Mouse (Mus musculus): Measurements from ENCODE around the gene Wdfy3.
A peak's percentile ranks its signal among the peaks of the same experiment; 100 is the strongest.
"Not testable (repeated sequence)": the region's sequence is repeated elsewhere in the genome, so short reads cannot be mapped to it uniquely, and the experiment has no call there.

Wdfy3 gene

GRCm38 (mm10) chr5:101937362-101937761, 132.4 kb downstream of the Wdfy3 start:
- no peak for DNase-seq

- peak; percentile 75 for DNase-seq
Observed at GRCm38 (mm10) chr5:101935893-101936292, 133.8 kb downstream of the Wdfy3 start.

GRCm38 (mm10) chr5:101934629-101935028, 135.1 kb downstream of the Wdfy3 start:
- no peak for DNase-seq

GRCm38 (mm10) chr5:101932971-101933810, 136.5 kb downstream of the Wdfy3 start:
- peak; percentile 27 for DNase-seq

- no peak for DNase-seq
Observed at GRCm38 (mm10) chr5:101931997-101932396, 137.7 kb downstream of the Wdfy3 start.

GRCm38 (mm10) chr5:101926311-101926710, 143.4 kb downstream of the Wdfy3 start:
- DNase-seq, result no peak

GRCm38 (mm10) chr5:101923710-101924109, 146.0 kb downstream of the Wdfy3 start:
- DNase-seq, result no peak

GRCm38 (mm10) chr5:101919559-101919958, 150.2 kb downstream of the Wdfy3 start:
- DNase-seq, result no peak

GRCm38 (mm10) chr5:101909468-101909867, 160.3 kb downstream of the Wdfy3 start:
- no peak for DNase-seq

- DNase-seq, result no peak
Observed at GRCm38 (mm10) chr5:101905624-101906023, 164.1 kb downstream of the Wdfy3 start.

GRCm38 (mm10) chr5:101904841-101905240, 164.9 kb downstream of the Wdfy3 start:
- DNase-seq, result not testable (repeated sequence)

GRCm38 (mm10) chr5:101902686-101903085, 167.0 kb downstream of the Wdfy3 start:
- no peak for DNase-seq

- no peak for DNase-seq
Observed at GRCm38 (mm10) chr5:101899981-101900380, 169.7 kb downstream of the Wdfy3 start.

GRCm38 (mm10) chr5:101896784-101897183, 172.9 kb downstream of the Wdfy3 start:
- DNase-seq, result no peak

GRCm38 (mm10) chr5:101895717-101896645, 173.7 kb downstream of the Wdfy3 start:
- DNase-seq, result no peak

- DNase-seq, result no peak
Observed at GRCm38 (mm10) chr5:101895119-101895518, 174.6 kb downstream of the Wdfy3 start.

GRCm38 (mm10) chr5:101893820-101894515, 175.8 kb downstream of the Wdfy3 start:
- no peak for DNase-seq

- no peak for DNase-seq
Observed at GRCm38 (mm10) chr5:101891694-101892416, 177.9 kb downstream of the Wdfy3 start.

- DNase-seq, result no peak
Observed at GRCm38 (mm10) chr5:101887989-101888388, 181.7 kb downstream of the Wdfy3 start.

- DNase-seq, result no peak
Observed at GRCm38 (mm10) chr5:101885039-101885438, 184.7 kb downstream of the Wdfy3 start.

GRCm38 (mm10) chr5:101882191-101882590, 187.5 kb downstream of the Wdfy3 start:
- no peak for DNase-seq

- no peak for DNase-seq
Observed at GRCm38 (mm10) chr5:101879914-101880313, 189.8 kb downstream of the Wdfy3 start.
